Mouse (Mus musculus): ENCODE data around the gene Ctu2. TPM values are rescaled to one million over a fixed set of nuclear protein-coding genes. Genes with fewer than 3 reads are reported as not detected.

The Ctu2 gene
- polyA plus RNA-seq, 1 experiment from 2014 or later = 39.0 TPM

DNA sequence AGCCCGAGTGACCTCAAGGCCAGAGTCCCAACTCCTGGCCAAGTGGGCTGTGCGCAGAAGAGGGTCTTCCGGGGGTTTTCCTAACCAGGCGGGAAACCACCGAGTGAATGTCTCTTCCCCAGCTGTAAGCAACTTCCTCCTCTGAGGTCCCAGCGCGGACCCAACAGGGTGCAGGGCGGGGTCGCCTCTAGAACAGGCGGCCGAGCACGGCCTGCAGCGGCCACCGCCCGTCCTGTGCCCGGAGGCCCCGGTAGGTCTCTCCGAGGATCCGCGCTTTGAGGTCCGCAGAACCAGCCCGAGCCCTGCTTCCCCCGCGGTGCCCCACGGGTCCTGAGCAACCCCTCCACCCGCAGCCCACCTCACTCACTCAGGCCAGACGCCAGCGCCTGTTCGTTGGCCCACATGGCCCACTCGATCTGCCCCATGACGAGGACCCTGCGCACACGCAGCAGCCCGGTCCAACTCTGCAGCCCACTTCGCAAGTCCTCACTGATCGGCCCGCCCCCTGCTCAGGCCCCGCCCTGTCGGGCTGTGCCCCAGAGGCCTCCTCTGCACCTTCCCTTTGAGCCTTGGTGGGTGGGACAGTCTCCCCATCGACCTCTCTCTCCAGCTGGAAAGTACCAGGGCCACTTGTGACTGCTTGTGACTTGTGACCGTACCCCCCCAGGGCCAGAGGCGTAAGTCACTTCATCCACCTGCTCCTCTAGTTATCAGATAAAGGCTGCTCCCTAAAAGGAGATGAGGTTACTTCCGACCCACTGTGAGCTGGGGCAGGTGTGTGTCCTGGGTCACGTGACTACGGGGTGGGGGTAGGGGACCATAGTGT, 43.3 kb upstream of the Ctu2 start, which contains the start of gene Cyba:
Gene Cyba, minus strand, starts transcription at position 488 of the 826 bp plus-strand sequence.
- Histone ChIP-seq H3K9me3 (replicated peaks; ENCODE audit: control insufficient read depth, low read length) (no peaks in the 10 kb centered on the region), H3K27me3 (ENCODE audit: control insufficient read depth, insufficient read depth, low read length) (no peaks in the 10 kb centered on the region), H3K36me3 (ENCODE audit: control insufficient read depth, insufficient read depth, low read length) (peaks cover 14% of the 10 kb centered on the region), H3K4me3 (ENCODE audit: low read depth, low read length) (peak within 1 kb of the TSS; percentile 65), H3K9ac (ENCODE audit: low read depth, low read length) (peak within 1 kb of the TSS; percentile 81), H3K27ac (ENCODE audit: low read depth, low read length) (peak within 1 kb of the TSS; percentile 29), H3K4me2 (peak within 1 kb of the TSS; percentile 96), H3K4me1 (ENCODE audit: control insufficient read depth, insufficient read depth, low read length) (peaks cover 13% of the 10 kb centered on the region; the same call in 1 of the 2 replicates)
- 6% methylated on average over 39 of the region's 45 CpGs for WGBS (ENCODE audit: insufficient replicate concordance)
- ATAC-seq (replicated peaks; ENCODE audit: insufficient number of reproducible peaks, low FRiP score, low TSS enrichment) = peak; percentile 73

DNA sequence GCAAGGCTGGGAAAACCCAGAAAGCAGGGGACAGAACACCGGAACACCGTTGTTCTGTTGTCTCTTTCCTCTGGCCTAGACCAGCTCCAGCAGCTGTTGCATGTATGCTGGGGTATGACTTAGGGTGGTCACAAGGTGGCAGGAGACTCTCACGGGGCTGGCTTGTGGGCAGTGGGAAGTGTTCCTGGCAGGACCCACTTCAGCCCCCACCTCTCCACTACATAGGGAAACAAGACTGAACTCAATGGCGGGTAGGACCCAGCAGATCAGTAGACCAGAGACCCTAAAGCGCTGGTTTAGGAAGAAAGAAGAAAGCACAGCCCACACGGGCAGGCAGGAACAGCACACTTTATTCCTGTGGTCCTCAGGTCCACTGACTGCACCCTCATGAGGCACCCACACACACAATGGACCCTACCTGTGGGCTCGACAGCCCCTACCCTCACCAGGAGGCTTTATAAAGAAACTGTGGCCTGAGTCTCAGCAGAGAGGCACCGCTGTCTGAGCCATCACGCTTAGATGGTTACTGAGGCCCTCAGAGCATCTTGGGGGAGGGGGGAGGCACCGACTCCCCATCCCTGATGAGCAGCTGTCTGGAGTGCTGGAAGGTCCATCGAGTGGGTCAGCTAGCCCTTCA, 42.6 kb upstream of the Ctu2 start:
- Histone ChIP-seq H3K4me3 (ENCODE audit: low read depth, low read length) (peak overlapping the region; percentile 65; the same call in 1 of the 2 replicates), H3K27ac (ENCODE audit: low read depth, low read length) (peak overlapping the region; percentile 29; the same call in 1 of the 2 replicates), H3K9ac (ENCODE audit: low read depth, low read length) (peak overlapping the region; percentile 81; the same call in 1 of the 2 replicates), H3K9me3 (replicated peaks; ENCODE audit: control insufficient read depth, low read length) (no peaks in the 10 kb centered on the region), H3K4me2 (peak overlapping the region; percentile 96), H3K4me1 (ENCODE audit: control insufficient read depth, insufficient read depth, low read length) (peaks cover 20% of the 10 kb centered on the region; the same call in 1 of the 2 replicates), H3K27me3 (ENCODE audit: control insufficient read depth, insufficient read depth, low read length) (no peaks in the 10 kb centered on the region), H3K36me3 (ENCODE audit: control insufficient read depth, insufficient read depth, low read length) (peaks cover 14% of the 10 kb centered on the region)
- WGBS (ENCODE audit: insufficient replicate concordance) = 65% methylated on average over 11 of the region's 11 CpGs
- peak; percentile 12; the same call in 1 of the 2 replicates for ATAC-seq (replicated peaks; ENCODE audit: insufficient number of reproducible peaks, low FRiP score, low TSS enrichment)

DNA sequence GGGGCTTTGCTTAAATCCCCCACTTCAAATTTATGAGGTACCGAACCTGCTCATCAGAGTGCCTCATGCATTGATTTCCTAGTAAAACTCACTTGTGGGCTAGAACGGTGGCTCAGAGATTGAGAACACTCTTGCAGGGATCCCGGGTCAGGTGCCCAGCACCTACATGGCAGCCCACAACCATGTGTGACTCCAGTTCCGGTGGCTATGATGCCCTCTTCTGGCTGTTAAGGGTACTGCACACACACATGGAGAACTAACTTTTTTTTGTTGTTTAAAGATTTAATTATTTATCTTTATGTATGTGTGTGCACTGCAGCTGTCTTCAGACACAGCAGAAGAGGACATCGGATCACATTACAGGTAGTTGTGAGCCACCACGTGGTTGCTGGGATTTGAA, 40.6 kb upstream of the Ctu2 start:
- Histone ChIP-seq H3K36me3 (ENCODE audit: control insufficient read depth, insufficient read depth, low read length) (peaks cover 19% of the 10 kb centered on the region), H3K9me3 (replicated peaks; ENCODE audit: control insufficient read depth, low read length) (no peaks in the 10 kb centered on the region), H3K4me2 (no peak overlapping the region), H3K27me3 (ENCODE audit: control insufficient read depth, insufficient read depth, low read length) (no peaks in the 10 kb centered on the region), H3K4me1 (ENCODE audit: control insufficient read depth, insufficient read depth, low read length) (peaks cover 20% of the 10 kb centered on the region; the same call in 1 of the 2 replicates), H3K4me3 (ENCODE audit: low read depth, low read length) (no peak overlapping the region), H3K27ac (ENCODE audit: low read depth, low read length) (no peak overlapping the region), H3K9ac (ENCODE audit: low read depth, low read length) (no peak overlapping the region)
- 86% methylated on average over 6 of the region's 6 CpGs for WGBS (ENCODE audit: insufficient replicate concordance)
- ATAC-seq (replicated peaks; ENCODE audit: insufficient number of reproducible peaks, low FRiP score, low TSS enrichment) = no peak

DNA sequence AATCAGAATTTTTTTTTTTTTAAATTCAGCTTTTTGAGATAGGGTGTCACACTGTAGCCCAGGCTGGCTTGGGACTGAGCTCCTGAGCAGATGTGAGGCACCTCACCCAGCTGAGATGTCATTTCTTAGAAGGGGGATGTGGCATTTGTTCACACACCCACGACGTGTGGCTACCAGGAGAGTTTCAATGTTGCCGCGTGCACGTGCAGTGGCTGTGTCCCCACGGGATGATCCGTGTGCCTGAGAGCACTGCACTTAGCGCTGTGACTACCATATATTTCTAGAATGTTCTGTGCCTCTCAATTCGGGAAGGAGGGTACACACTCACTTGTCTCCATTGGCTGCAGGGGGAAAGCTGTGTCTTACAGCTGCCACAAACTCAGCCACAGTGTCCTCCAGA, 39.8 kb upstream of the Ctu2 start:
- peaks cover 20% of the 10 kb centered on the region; the same call in 1 of the 2 replicates for H3K4me1 ChIP-seq (ENCODE audit: control insufficient read depth, insufficient read depth, low read length)
- H3K4me3 ChIP-seq (ENCODE audit: low read depth, low read length) = no peak overlapping the region
- H3K36me3 ChIP-seq (ENCODE audit: control insufficient read depth, insufficient read depth, low read length) = peaks cover 19% of the 10 kb centered on the region
- H3K9ac ChIP-seq (ENCODE audit: low read depth, low read length) = no peak overlapping the region
- H3K27me3 ChIP-seq (ENCODE audit: control insufficient read depth, insufficient read depth, low read length) = no peaks in the 10 kb centered on the region
- no peak for ATAC-seq (replicated peaks; ENCODE audit: insufficient number of reproducible peaks, low FRiP score, low TSS enrichment)
- WGBS (ENCODE audit: insufficient replicate concordance) = 97% methylated on average over 9 of the region's 9 CpGs
- H3K9me3 ChIP-seq (replicated peaks; ENCODE audit: control insufficient read depth, low read length) = no peaks in the 10 kb centered on the region
- H3K4me2 ChIP-seq = no peak overlapping the region
- H3K27ac ChIP-seq (ENCODE audit: low read depth, low read length) = no peak overlapping the region

DNA sequence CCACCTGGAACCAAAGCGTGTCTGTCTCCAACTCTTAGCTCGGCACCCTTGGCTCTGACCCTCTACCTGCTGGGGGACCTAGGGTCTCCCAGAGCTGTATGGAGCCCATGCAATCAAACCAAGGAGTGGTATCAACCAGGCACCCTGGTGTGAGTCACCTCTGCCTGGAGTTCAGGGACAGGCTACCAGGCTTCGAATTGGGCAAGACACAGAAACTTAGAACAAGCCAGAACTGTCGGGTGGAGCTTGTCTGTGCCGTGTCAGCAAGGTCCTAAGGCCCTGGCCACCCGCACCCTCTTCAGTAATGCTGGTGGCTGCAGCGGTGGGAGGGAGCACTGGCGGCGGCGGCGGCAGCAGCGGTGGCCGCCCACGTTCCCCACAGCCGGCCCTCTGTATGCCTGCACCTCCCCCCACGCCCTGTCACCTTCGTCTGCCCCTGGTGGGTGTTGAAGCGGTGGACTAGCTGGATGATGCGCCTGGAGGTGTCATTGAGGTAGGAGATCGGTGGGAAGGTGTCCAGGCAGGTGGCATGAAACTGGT, 39.3 kb upstream of the Ctu2 start:
- Histone ChIP-seq H3K9me3 (replicated peaks; ENCODE audit: control insufficient read depth, low read length) (no peaks in the 10 kb centered on the region), H3K4me1 (ENCODE audit: control insufficient read depth, insufficient read depth, low read length) (peaks cover 18% of the 10 kb centered on the region; the same call in 1 of the 2 replicates), H3K36me3 (ENCODE audit: control insufficient read depth, insufficient read depth, low read length) (peaks cover 19% of the 10 kb centered on the region), H3K4me3 (ENCODE audit: low read depth, low read length) (no peak overlapping the region), H3K27me3 (ENCODE audit: control insufficient read depth, insufficient read depth, low read length) (no peaks in the 10 kb centered on the region), H3K9ac (ENCODE audit: low read depth, low read length) (no peak overlapping the region), H3K4me2 (no peak overlapping the region), H3K27ac (ENCODE audit: low read depth, low read length) (no peak overlapping the region)
- ATAC-seq (replicated peaks; ENCODE audit: insufficient number of reproducible peaks, low FRiP score, low TSS enrichment) = no peak
- WGBS (ENCODE audit: insufficient replicate concordance) = 83% methylated on average over 20 of the region's 20 CpGs

DNA sequence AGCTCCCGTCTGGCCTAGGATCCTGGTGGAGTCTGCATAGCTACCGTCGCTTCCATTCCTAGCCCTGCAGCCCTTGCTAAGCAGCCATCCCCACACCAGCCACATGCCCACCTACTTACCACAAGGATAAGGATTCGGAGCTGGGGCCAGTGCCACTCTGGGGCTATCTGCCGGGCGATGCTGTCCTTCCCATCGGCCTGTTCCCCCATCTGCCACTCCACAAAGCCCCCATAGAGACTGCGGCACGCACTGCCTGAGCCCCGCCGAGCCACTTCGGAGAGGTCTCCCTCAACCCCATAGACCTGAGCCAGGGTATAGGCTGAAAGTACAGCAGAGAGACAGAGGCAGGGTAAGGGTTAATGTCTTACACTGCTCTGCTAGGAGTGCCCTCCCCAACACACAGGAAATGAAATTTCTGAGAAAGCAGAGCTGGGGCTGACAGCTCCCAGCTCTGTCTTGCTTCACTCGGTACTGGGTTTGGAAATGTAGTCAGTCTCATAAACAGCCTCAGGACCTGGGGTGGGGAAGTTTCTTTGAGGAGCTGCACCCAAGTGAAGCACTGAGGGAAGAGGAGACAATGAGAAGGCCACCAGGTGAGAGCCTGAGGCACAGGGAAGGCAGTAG, 38.1 kb upstream of the Ctu2 start:
- Histone ChIP-seq H3K4me2 (no peak overlapping the region), H3K4me3 (ENCODE audit: low read depth, low read length) (no peak overlapping the region), H3K27ac (ENCODE audit: low read depth, low read length) (0 out of 2 replicates have a peak overlapping the region, but pooled peaks have one; percentile 12), H3K36me3 (ENCODE audit: control insufficient read depth, insufficient read depth, low read length) (peaks cover 19% of the 10 kb centered on the region), H3K27me3 (ENCODE audit: control insufficient read depth, insufficient read depth, low read length) (no peaks in the 10 kb centered on the region), H3K4me1 (ENCODE audit: control insufficient read depth, insufficient read depth, low read length) (peaks cover 17% of the 10 kb centered on the region), H3K9ac (ENCODE audit: low read depth, low read length) (no peak overlapping the region), H3K9me3 (replicated peaks; ENCODE audit: control insufficient read depth, low read length) (no peaks in the 10 kb centered on the region)
- 79% methylated on average over 13 of the region's 13 CpGs for WGBS (ENCODE audit: insufficient replicate concordance)
- ATAC-seq (replicated peaks; ENCODE audit: insufficient number of reproducible peaks, low FRiP score, low TSS enrichment) = no peak

DNA sequence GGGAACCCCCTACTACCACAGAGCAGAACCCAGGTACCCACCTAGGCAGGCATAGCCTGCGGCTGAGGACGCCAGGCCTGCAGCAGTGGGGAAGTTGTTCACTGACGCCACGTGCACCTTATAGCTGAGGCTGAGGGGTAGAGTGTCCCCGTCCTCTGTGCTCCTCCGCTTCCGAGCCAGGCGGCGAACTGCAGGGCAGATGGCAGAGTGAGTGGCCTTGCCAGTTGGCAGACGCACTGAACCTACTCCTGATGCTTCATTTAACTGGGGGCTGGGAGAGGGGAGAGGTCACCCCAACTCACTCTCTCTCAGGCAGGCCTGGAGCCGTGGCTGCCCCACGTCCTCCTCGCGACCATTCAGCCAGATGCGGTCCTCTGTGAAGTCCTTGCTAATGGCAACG, 36.6 kb upstream of the Ctu2 start:
- H3K9ac ChIP-seq (ENCODE audit: low read depth, low read length) = no peak overlapping the region
- no peak overlapping the region for H3K4me3 ChIP-seq (ENCODE audit: low read depth, low read length)
- no peak overlapping the region for H3K4me2 ChIP-seq
- WGBS (ENCODE audit: insufficient replicate concordance) = 93% methylated on average over 16 of the region's 16 CpGs
- no peak overlapping the region for H3K27ac ChIP-seq (ENCODE audit: low read depth, low read length)
- peaks cover 19% of the 10 kb centered on the region for H3K36me3 ChIP-seq (ENCODE audit: control insufficient read depth, insufficient read depth, low read length)
- peaks cover 13% of the 10 kb centered on the region for H3K4me1 ChIP-seq (ENCODE audit: control insufficient read depth, insufficient read depth, low read length)
- H3K27me3 ChIP-seq (ENCODE audit: control insufficient read depth, insufficient read depth, low read length) = no peaks in the 10 kb centered on the region
- no peaks in the 10 kb centered on the region for H3K9me3 ChIP-seq (replicated peaks; ENCODE audit: control insufficient read depth, low read length)
- ATAC-seq (replicated peaks; ENCODE audit: insufficient number of reproducible peaks, low FRiP score, low TSS enrichment) = no peak

DNA sequence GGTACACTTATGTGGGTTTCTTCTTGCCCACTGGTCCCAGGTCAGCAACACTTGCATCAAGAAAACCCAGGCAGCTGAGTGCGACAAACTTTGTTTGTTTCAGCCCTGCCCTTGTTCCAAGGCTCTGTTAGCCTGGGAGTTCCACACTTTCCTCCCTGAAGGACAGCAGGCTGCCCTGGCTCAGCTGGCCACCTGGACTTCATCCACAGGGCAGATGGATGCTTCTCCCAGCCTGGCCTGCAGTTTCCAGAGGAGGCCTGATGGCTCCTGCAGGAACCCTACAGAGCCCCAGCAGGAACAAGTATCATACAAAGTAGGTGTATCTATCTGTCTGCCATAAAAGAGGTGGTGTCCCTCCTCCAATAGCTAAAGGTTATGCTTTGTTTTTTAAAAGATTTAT, 34.6 kb upstream of the Ctu2 start:
- no peak overlapping the region for H3K9ac ChIP-seq (ENCODE audit: low read depth, low read length)
- no peak overlapping the region for H3K4me3 ChIP-seq (ENCODE audit: low read depth, low read length)
- no peak overlapping the region for H3K27ac ChIP-seq (ENCODE audit: low read depth, low read length)
- no peak for ATAC-seq (replicated peaks; ENCODE audit: insufficient number of reproducible peaks, low FRiP score, low TSS enrichment)
- peaks cover 29% of the 10 kb centered on the region for H3K4me1 ChIP-seq (ENCODE audit: control insufficient read depth, insufficient read depth, low read length)
- no peaks in the 10 kb centered on the region for H3K9me3 ChIP-seq (replicated peaks; ENCODE audit: control insufficient read depth, low read length)
- 90% methylated on average over 1 of the region's 1 CpGs for WGBS (ENCODE audit: insufficient replicate concordance)
- no peak overlapping the region for H3K4me2 ChIP-seq
- peaks cover 14% of the 10 kb centered on the region for H3K36me3 ChIP-seq (ENCODE audit: control insufficient read depth, insufficient read depth, low read length)
- no peaks in the 10 kb centered on the region for H3K27me3 ChIP-seq (ENCODE audit: control insufficient read depth, insufficient read depth, low read length)

Measured in heart, embryonic 11.5 days (tissue).